Mouse (Mus musculus): ENCODE measurements around the gene Treh. TPM values are rescaled to one million over a fixed set of nuclear protein-coding genes. Genes with fewer than 3 reads are reported as not detected.

The Treh gene
- polyA plus RNA-seq, 1 experiment from 2014 or later: not detected

GRCm38 (mm10) chr9:44715705-44716362 lies 42.8 kb downstream of the Treh start:
- no peak overlapping the region for H3K4me2 ChIP-seq
- H3K27me3 ChIP-seq (ENCODE audit: insufficient read depth, low read length): no peaks in the 10 kb centered on the region
- H3K27ac ChIP-seq (ENCODE audit: low read depth): no peak overlapping the region
- no peaks in the 10 kb centered on the region for H3K9me3 ChIP-seq (ENCODE audit: low read depth, low read length)
- H3K4me1 ChIP-seq (ENCODE audit: insufficient read depth): peaks cover 6% of the 10 kb centered on the region; the same call in 1 of the 2 replicates
- WGBS: 91% methylated on average over 29 of the region's 29 CpGs
- ATAC-seq (ENCODE audit: insufficient read depth) (no peak), DNase-seq (no peak)
- no peak for TF ChIP-seq CTCF (IDR thresholded peaks at IDR 0.05; ENCODE audit: low read depth)
- no peak overlapping the region for H3K4me3 ChIP-seq (ENCODE audit: low read depth, low read length)
- no peak overlapping the region for H3K9ac ChIP-seq
- H3K36me3 ChIP-seq (ENCODE audit: insufficient read depth): peaks cover 65% of the 10 kb centered on the region

- no peak for TF ChIP-seq CTCF (IDR thresholded peaks at IDR 0.05; ENCODE audit: low read depth)
- Histone ChIP-seq H3K9me3 (ENCODE audit: low read depth, low read length) (no peaks in the 10 kb centered on the region), H3K4me3 (ENCODE audit: low read depth, low read length) (no peak overlapping the region), H3K4me2 (no peak overlapping the region), H3K27ac (ENCODE audit: low read depth) (no peak overlapping the region), H3K4me1 (ENCODE audit: insufficient read depth) (peaks cover 6% of the 10 kb centered on the region; the same call in 1 of the 2 replicates), H3K9ac (no peak overlapping the region), H3K36me3 (ENCODE audit: insufficient read depth) (peaks cover 52% of the 10 kb centered on the region), H3K27me3 (ENCODE audit: insufficient read depth, low read length) (no peaks in the 10 kb centered on the region)
- DNase-seq (no peak), ATAC-seq (ENCODE audit: insufficient read depth) (no peak)
- WGBS: 78% methylated on average over 6 of the region's 6 CpGs
These were observed 44.2 kb downstream of the Treh start for GRCm38 (mm10) chr9:44716997-44717821.

DNA sequence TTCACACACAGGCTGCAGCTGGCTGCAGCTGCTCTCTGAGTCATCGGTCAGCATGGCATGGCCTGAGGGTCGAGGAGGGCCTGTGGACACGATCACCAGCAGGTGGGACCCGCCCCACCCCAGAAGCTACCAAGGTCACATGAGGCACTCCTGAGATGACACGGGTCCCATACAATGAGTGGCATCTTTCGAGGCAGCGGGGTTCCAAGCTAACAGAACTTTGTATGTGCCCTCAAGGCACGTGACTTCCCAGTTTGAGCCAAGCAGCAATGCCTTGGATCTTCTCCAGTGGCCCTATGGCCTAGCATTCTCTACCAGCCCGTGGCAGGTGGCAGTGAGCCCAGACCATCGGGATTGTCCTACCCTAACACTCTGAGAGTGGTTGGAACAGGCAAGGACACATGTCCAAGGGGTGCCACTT lies 44.8 kb downstream of the Treh start:
- ATAC-seq (ENCODE audit: insufficient read depth) (no peak), DNase-seq (no peak)
- Histone ChIP-seq H3K9ac (no peak overlapping the region), H3K4me2 (no peak overlapping the region), H3K9me3 (ENCODE audit: low read depth, low read length) (no peaks in the 10 kb centered on the region), H3K27ac (ENCODE audit: low read depth) (no peak overlapping the region), H3K4me1 (ENCODE audit: insufficient read depth) (peaks cover 6% of the 10 kb centered on the region; the same call in 1 of the 2 replicates), H3K27me3 (ENCODE audit: insufficient read depth, low read length) (no peaks in the 10 kb centered on the region), H3K4me3 (ENCODE audit: low read depth, low read length) (no peak overlapping the region), H3K36me3 (ENCODE audit: insufficient read depth) (peaks cover 45% of the 10 kb centered on the region)
- 84% methylated on average over 10 of the region's 10 CpGs for WGBS
- TF ChIP-seq CTCF (IDR thresholded peaks at IDR 0.05; ENCODE audit: low read depth): no peak

GRCm38 (mm10) chr9:44718937-44719631 lies 46.1 kb downstream of the Treh start:
- H3K9me3 ChIP-seq (ENCODE audit: low read depth, low read length): no peaks in the 10 kb centered on the region
- H3K4me2 ChIP-seq: no peak overlapping the region
- peaks cover 17% of the 10 kb centered on the region for H3K4me1 ChIP-seq (ENCODE audit: insufficient read depth)
- H3K4me3 ChIP-seq (ENCODE audit: low read depth, low read length): no peak overlapping the region
- no peaks in the 10 kb centered on the region for H3K27me3 ChIP-seq (ENCODE audit: insufficient read depth, low read length)
- DNase-seq (no peak), ATAC-seq (ENCODE audit: insufficient read depth) (no peak)
- WGBS: 88% methylated on average over 12 of the region's 12 CpGs
- no peak overlapping the region for H3K27ac ChIP-seq (ENCODE audit: low read depth)
- TF ChIP-seq CTCF (IDR thresholded peaks at IDR 0.05; ENCODE audit: low read depth): no peak
- H3K36me3 ChIP-seq (ENCODE audit: insufficient read depth): peaks cover 38% of the 10 kb centered on the region
- H3K9ac ChIP-seq: no peak overlapping the region

GRCm38 (mm10) chr9:44719632-44720357 lies 46.8 kb downstream of the Treh start:
- WGBS: 65% methylated on average over 8 of the region's 8 CpGs
- Histone ChIP-seq H3K27me3 (ENCODE audit: insufficient read depth, low read length) (no peaks in the 10 kb centered on the region), H3K9me3 (ENCODE audit: low read depth, low read length) (no peaks in the 10 kb centered on the region), H3K36me3 (ENCODE audit: insufficient read depth) (peaks cover 31% of the 10 kb centered on the region), H3K27ac (ENCODE audit: low read depth) (no peak overlapping the region), H3K4me1 (ENCODE audit: insufficient read depth) (peaks cover 22% of the 10 kb centered on the region), H3K9ac (peak overlapping the region; percentile 72), H3K4me3 (ENCODE audit: low read depth, low read length) (peak overlapping the region; percentile 67), H3K4me2 (peak overlapping the region; percentile 84)
- ATAC-seq (ENCODE audit: insufficient read depth) (no peak), DNase-seq (no peak)
- TF ChIP-seq CTCF (IDR thresholded peaks at IDR 0.05; ENCODE audit: low read depth): no peak

GRCm38 (mm10) chr9:44720358-44721153 lies 47.5 kb downstream of the Treh start:
- Histone ChIP-seq H3K27me3 (ENCODE audit: insufficient read depth, low read length) (no peaks in the 10 kb centered on the region), H3K9me3 (ENCODE audit: low read depth, low read length) (no peaks in the 10 kb centered on the region), H3K27ac (ENCODE audit: low read depth) (peak overlapping the region; percentile 43), H3K4me3 (ENCODE audit: low read depth, low read length) (peak overlapping the region; percentile 67), H3K36me3 (ENCODE audit: insufficient read depth) (peaks cover 25% of the 10 kb centered on the region), H3K4me2 (peak overlapping the region; percentile 84), H3K4me1 (ENCODE audit: insufficient read depth) (peaks cover 25% of the 10 kb centered on the region), H3K9ac (peak overlapping the region; percentile 72)
- DNase-seq (no peak), ATAC-seq (ENCODE audit: insufficient read depth) (peak; percentile 15; the same call in 1 of the 2 replicates)
- no peak for TF ChIP-seq CTCF (IDR thresholded peaks at IDR 0.05; ENCODE audit: low read depth)
- 13% methylated on average over 9 of the region's 9 CpGs for WGBS

Measured in lung, embryonic 14.5 days (tissue).